Mouse (Mus musculus) natural killer cell, adult 2 months (primary cell): ENCODE measurements around the gene Tanc1.

ENCODE experiments used
- DNase-seq, 2 experiments: peaks; one replicate each; pipeline ENCODE4 v3.0.0; 2022; ENCODE audit warnings: low spot score in 2 of 2

Tanc1 gene

DNA sequence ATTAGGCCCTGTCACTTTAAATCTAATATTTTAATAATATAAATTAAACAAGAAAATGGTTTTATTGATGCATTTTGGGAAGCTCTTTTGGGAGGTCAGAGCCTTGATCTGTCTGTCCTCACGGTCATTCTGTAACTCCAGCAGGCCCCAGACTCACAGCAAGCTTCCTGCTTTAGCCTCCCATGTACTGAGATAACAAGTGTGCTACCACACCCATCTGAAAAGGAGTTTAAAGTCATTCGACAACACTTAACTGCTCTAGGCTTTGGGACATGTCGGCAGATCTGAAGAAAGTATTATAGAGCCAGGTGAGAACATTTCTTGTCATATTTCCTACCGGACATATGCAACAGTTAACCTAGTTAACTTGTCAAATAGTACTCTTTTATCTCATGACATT lies 69.3 kb downstream of the Tanc1 start:
- DNase-seq = no peak

DNA sequence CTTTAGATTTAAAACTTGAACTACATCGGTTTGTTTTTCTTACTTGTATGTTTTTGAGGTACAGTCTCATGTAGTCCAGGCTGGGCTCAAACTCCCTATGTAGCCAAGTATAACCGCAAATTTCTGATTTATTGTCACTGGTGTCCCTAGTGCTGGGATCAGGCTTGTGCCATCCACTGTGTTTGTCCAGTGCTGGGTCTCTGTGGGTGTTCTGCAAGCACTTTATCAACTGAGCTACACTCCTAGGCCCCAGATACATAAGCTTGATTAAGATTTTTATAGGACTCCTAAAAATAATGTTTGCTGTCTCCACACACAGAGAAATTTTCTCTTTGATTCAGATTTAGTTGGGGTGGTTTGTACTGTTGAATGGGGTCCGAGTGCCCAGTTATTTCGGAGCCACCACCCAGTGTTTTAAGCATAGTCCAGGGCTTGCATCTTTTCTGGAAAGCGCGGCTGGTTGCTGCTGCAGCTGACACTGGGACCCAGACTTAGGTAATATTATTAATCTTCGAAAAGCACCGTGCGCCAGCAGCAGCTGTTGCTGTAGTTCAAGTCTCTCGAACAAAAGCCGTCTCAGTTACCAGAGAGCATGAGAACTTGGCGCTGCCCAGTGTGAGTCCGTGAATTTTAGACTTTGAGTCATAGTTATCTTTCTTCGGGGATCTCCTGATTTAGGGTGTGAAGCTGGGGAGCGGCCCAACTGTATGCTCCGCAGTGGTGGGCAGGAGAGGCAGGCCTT lies 73.2 kb downstream of the Tanc1 start:
- DNase-seq = no peak

DNA sequence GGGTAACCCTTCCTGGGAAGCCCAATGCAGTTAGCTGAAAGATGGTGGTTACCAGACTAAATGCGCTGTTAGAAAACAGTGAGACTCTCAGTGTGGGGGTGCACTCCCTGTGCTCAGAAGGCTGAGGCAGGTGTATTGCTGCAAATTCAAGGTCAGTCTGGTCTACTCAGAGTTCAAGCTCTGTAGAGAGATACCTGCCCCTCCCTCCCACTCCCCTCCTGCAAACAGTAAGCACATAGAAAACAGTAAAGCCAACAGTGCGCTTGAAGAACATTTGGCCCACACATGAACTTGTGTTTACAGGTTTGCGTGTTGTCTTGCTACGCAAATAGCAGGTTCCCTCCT lies 73.7 kb downstream of the Tanc1 start:
- no peak for DNase-seq

DNA sequence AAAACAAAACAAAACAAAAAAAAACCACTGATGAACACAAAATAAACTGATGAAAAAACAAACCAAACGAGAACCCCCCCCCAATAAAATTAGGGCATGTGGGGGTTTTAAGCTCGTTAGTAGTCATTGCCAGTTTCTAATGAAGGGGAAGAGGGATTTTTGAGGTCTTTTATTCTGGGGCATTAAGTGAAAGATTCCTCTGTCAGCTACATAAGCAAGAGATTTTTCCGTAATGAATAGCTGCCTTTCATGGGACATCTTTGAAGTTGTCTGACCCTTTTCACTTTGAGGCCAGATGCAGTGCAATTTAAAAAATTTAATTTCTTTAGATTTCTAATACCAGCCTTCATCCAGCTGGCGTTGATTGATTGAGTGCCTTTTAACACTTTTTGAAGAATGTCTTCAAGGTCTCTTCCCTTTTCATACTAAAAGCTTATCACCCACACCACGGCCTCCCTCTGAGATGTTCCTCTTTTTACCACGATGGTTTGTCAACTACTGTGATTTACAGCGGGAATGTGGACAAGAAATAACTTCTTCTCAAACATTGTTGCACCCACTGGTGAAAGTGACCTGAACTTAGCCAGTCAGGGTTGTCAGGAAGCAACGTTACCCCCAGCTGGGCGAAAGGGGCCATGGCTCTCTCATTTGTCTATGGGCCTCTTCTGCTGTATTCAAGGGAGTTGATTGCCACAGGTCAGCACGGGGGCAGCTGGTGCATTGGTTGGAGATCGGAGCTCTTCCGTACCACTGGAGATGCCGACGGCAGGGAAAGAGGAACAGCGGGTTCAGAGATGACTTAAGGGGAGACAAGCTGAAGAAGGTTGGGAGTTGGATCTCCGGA lies 76.6 kb downstream of the Tanc1 start:
- no peak for DNase-seq

DNA sequence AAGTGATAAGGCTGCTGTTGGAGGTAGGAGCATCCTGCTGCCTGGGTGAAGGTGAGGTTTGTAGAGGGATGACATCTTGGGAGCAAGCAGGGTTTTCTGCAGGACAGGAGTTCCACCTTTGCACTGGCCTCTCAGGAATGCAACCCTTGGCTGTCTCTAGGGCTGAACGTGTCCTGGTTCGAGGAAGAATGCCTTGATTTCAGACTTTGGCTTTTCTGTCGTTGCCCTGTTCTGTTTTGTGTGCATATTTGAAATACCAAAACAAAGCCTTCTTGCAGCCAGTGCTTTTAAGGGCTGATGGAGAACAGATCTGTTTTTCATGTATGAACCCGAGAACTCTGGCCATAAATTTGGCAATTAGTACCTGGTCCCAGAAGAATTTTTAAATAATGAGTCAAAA lies 79.3 kb downstream of the Tanc1 start:
- no peak for DNase-seq

GRCm38 (mm10) chr2:59693473-59693872 lies 81.6 kb downstream of the Tanc1 start:
- DNase-seq = no peak

DNA sequence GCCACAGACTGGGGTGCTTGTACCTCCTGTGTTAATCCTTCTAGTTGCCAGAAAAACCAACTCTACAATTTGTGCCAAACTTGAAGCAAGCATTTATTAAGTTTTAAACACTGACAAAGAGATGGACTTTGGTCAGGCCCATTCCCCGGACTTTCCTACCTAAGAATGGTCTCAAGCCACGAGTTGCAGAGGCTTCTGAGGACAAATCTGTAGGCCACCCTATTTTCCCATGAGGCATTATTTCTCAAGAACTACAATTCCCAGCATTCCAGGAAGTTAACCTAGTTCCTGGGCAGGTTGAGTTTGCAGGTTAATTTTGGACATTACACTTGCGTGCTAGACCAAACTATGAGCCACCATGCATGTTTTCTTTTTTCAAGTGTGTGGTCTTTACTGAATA lies 85.3 kb downstream of the Tanc1 start:
- no peak for DNase-seq

DNA sequence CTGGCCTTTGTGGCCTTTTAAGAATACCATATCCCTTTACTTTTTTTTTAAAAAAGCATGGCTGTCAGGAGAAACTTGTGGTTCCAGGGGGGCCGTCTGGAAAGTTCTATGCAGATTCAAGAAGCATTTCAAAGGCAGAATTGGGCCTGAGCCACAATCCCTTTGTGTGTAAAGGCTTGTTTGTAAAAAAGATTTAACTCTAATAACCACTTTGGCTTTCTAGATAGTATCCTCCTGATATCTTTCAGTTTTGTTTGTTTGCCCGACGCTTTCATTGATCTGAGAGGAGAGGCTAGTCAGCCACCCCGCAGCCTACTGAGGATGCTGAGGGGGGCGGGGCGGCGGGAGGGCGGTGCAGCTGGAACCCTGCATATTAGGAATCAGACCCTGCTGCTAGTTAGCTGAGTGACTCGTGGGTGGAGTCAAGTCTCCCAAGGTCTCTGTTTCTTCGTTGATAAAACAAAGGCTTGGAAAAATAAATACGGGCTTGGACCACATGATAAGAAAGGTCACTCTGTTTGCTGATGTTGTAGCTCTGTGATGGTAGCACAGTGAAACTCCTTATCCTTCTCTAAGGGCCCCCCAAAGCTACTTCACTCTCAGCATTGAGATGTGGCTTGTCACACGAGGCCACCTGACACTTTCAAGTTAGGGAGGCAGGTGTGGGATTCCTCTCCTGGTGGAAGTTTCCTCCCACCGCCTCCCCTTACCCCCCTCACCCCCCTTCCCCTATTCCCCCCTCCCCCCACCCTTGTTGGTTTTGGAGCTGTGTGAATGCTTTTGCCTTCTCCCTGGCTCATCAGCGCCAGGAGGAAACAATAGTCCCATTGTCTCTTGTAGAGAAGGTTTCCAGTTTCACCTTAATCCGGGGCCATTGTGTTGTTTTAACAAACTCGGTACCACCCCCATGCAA lies 86.1 kb downstream of the Tanc1 start:
- no peak for DNase-seq

DNA sequence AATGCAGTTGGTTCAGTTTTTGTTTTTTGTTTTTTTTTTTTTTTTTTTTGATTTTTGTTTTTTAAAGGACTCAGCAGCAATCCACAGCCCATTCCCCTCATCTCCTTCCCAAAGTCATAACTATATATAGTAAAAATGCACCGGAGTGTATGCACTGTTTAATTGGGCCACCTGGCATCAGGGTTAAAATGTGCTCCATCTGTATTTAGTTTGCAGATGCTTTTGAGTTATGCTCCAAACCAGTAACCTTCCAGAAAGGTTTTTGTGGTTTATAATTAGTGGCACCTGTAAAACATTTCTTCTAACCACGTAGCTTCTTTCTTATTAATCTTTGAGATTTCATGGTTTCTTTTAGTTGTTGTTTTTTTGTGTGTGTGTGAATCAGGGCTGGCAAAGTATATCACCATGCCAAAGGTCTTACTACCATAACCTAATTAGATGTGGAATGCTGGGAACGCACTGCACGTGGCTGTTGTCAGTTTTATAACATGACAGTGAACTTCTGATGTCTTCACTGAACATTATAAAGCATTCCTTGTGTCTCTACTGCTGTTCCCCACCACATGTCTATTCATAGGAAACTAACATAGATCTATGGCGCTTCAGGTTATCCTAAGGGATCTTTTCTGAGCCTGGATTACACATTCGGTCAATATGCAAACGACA lies 86.9 kb downstream of the Tanc1 start:
- no peak for DNase-seq

DNA sequence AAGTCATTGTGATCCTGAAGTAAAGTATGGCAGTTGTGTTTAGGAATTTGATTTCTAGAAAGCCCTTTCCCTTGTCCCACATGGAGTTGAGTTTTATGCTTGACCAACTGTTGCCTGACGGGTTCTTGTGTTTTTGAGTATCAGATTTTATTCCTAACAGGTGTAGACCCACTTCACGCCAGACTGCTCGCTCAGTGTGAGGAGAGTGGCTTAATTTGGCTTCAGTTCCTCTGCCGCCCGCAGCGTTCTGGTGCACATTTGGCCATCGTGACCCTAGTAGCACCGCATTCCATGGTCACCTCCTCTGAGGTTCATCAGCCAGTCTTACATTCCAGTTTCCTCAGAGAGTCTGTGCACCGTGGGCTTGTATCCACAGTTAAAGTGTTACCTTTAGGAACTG lies 88.1 kb downstream of the Tanc1 start:
- DNase-seq = no peak

GRCm38 (mm10) chr2:59705221-59705620 lies 93.4 kb downstream of the Tanc1 start:
- no peak for DNase-seq

DNA sequence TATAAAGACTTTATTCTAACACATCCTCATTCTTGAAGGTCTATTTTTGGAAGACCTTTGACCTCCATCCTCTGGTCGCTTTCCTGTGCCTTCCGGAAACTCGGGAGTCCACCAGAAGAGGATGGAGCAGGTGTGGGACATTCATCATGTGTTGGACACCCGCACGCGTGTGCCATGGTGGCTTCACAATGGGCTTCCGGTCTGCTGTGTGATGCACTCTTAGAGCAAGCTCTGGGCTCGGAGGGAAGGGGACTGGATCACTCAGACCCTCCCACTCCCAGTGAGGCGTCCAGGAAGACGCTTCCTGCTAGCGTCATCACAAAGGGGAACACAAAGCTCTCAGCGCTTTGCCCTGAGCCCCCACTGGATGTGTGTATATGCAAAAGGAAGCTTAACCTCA lies 95.0 kb downstream of the Tanc1 start:
- no peak for DNase-seq

DNA sequence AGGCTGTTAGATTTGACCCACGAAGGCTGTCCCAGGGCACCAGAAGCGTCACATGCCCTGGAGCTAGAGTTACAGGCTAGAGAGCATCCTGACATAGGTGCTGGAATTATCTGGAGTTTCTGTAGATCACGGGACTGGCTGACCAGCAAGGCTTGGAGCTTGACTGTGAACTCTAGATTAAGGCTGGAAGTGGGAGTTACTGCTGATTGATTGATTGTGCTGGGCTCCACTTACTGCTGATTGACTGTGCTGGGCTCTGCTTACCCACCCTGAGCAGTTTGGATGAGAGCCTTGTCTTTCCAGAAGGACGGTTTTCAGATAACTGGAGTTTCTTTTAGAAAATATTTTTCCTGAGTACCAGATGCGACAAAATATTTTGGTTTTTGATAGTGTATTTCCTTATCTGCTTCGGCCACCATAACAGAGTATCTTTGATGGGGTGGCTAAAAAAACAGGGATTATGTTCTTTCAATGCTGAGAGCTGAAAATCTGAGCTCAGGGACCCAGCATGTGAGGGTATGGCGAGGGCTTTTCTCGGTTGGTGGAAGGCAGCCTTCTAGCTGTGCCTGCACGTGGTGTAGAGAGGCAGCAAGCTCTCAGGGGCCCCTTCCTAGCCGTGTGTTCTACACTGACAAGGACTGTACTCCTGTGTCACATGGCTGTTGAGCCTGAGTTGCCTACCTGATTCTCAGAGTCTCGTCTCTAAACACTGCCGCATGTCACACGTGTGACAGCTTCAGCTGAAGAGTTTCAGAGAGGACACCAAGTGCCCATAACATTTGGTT lies 96.3 kb downstream of the Tanc1 start:
- DNase-seq = no peak

- no peak for DNase-seq
Observed at GRCm38 (mm10) chr2:59710771-59711170, 98.9 kb downstream of the Tanc1 start.

DNA sequence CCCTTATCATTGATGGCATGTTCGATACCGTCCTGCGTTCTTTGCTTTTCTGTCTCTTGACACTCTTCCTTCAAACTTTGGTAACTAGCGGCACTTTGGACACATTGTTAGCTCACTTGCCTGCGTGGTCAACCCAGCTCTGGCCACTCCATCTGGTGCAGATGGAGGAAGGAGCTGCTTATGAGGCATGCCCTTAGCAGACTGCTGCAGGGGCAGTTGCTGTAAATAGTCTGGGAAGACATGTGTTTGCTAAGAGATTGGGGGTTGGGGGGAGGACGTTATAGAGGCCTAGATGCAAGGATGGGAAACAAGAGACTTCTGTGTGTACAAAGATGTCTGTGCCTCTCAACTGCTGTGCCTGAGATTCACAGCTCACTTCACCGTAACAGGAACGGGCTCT lies 100.2 kb downstream of the Tanc1 start:
- DNase-seq = no peak

DNA sequence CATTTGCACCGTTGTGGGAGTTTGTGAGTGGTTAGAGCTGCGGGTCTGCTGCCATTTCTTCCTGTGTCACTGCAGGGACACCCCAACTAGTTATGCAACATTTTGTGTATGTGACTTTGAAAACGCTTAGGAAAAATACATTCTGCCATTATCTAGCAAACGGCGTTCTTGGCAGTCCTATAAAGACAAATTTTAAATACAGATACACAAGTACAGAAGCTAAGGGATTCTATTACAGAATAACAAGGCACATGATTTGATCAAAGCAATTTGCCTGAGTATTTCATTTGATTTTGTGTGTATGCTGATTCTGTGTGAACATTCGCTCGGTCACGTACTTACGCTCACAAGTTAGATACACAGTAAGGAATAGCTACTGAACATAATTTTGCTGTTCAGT lies 100.6 kb downstream of the Tanc1 start:
- DNase-seq = no peak

GRCm38 (mm10) chr2:59713626-59714556 lies 102.0 kb downstream of the Tanc1 start:
- DNase-seq = no peak

DNA sequence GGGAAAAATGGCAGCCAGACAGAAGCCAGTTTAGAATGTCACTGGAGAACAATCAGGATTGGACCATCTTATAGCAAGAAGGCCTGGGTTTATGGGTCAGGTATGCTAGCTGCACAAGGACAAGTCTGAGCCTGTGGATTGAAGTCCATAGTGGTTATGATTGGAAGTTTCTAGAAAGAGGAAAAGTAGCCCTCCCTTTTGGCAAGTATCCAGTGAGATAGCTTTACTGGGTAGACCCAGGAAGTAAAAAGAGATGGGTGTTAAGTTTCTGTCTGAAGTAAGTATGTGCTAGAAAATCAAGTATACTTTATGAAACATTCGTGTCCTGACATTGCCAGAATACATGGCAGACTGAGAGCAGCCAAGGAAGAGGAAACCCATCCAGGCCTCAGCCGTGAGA lies 103.2 kb downstream of the Tanc1 start:
- no peak for DNase-seq

GRCm38 (mm10) chr2:59716461-59716860 lies 104.6 kb downstream of the Tanc1 start:
- DNase-seq = no peak

- DNase-seq = no peak
Observed at GRCm38 (mm10) chr2:59717746-59718294, 106.0 kb downstream of the Tanc1 start.
